Mouse (Mus musculus): ENCODE results near the gene Reep3. TPM values are rescaled to one million over a fixed set of nuclear protein-coding genes. Genes with fewer than 3 reads are reported as not detected.

Gene Reep3
- polyA plus RNA-seq, 1 experiment from 2014 or later, result 29.3 TPM

DNA sequence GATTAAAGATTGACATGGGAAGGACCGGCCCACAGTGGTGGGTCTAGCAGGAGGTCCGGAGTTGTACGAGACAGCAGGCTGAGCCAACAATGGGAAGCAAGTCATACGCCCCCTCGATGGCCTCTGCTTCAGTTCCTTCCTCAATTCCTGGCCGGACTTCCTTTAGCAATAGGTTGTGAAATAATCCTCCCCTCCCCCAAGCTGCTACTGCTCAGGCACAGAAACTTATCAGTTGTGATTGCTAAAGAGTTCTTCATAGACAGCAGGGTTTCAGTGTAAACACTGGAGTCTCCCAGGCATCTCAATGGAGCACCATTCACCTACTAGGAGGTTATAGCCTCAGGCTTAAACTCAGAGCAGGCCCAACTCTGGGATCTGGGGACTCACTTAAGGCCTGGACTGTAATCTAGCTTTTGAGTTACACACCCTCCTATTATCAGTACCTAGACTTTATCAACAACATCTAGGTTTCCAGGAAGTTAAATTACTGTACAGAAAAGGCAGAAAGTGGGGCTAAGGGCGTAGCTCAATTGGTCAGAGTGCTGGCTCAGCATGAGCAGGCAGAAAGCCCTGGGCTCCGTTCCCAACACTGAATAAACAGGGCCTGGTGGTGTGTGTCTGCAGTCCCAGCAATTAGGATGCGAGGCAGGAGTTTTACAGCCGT lies 71.0 kb downstream of the Reep3 start:
- H3K27ac ChIP-seq (replicated peaks; ENCODE audit: low read depth, low read length), result no peak overlapping the region
- no peaks in the 10 kb centered on the region for H3K4me1 ChIP-seq (ENCODE audit: control insufficient read depth, insufficient read depth, low read length)
- H3K9me3 ChIP-seq (replicated peaks; ENCODE audit: control insufficient read depth, low read length), result no peaks in the 10 kb centered on the region
- H3K4me2 ChIP-seq (ENCODE audit: low read depth, low read length), result no peak overlapping the region
- no peaks in the 10 kb centered on the region for H3K36me3 ChIP-seq (replicated peaks; ENCODE audit: control insufficient read depth, insufficient read depth, low read depth, low read length)
- 51% methylated on average over 10 of the region's 10 CpGs for WGBS
- no peaks in the 10 kb centered on the region for H3K27me3 ChIP-seq (ENCODE audit: control insufficient read depth, insufficient read depth, low read length)
- no peak overlapping the region for H3K9ac ChIP-seq (replicated peaks; ENCODE audit: low read length)
- H3K4me3 ChIP-seq (ENCODE audit: low read depth, low read length), result no peak overlapping the region
- ATAC-seq (replicated peaks; ENCODE audit: insufficient number of reproducible peaks, low FRiP score, low TSS enrichment, low read depth), result no peak
- DNase-seq (ENCODE audit: low spot score), result peak; percentile 25

DNA sequence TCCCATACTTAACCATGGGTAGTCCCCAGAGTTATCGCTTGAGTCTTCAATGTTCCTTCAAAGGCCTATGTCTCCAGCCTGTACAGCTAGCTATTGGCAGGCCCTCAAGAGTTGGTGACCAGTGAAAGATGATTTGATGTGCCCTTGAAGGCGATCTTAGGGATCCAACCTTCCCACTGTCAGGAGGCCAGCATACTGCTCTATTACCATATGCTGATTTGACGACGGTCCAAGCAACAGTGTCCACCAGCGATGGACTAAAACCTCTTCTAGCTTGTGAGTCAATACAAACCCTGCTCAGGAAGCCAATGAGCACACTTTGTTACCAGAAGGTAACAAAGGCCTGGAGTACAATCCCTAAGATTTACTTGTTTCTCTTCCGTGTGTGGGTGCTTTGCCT lies 72.4 kb downstream of the Reep3 start:
- DNase-seq (ENCODE audit: low spot score), result no peak

DNA sequence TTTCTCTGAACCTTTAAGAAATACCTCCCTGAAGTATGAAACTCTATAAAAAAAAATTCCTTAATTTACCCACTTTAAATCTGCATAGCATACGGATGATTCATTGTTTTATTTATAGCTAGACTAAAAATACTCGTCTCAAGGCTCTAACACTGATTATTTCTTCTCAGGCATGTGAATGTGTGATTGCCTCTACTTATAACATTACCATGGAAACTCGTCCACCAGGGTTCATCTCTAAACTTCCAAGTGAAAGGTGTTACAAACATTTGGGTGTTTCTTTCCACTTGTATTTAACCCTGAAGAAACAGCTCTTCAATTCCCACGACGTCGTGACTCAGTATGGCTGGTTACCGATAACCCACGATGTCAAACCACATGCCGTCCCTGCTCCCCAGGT lies 73.7 kb downstream of the Reep3 start:
- 90% methylated on average over 9 of the region's 9 CpGs for WGBS
- H3K27me3 ChIP-seq (ENCODE audit: control insufficient read depth, insufficient read depth, low read length), result no peaks in the 10 kb centered on the region
- H3K4me1 ChIP-seq (ENCODE audit: control insufficient read depth, insufficient read depth, low read length), result no peaks in the 10 kb centered on the region
- H3K4me3 ChIP-seq (ENCODE audit: low read depth, low read length), result no peak overlapping the region
- H3K9ac ChIP-seq (replicated peaks; ENCODE audit: low read length), result no peak overlapping the region
- DNase-seq (ENCODE audit: low spot score) (no peak), ATAC-seq (replicated peaks; ENCODE audit: insufficient number of reproducible peaks, low FRiP score, low TSS enrichment, low read depth) (no peak)
- H3K9me3 ChIP-seq (replicated peaks; ENCODE audit: control insufficient read depth, low read length), result no peaks in the 10 kb centered on the region
- H3K27ac ChIP-seq (replicated peaks; ENCODE audit: low read depth, low read length), result no peak overlapping the region
- no peak overlapping the region for H3K4me2 ChIP-seq (ENCODE audit: low read depth, low read length)
- H3K36me3 ChIP-seq (replicated peaks; ENCODE audit: control insufficient read depth, insufficient read depth, low read depth, low read length), result no peaks in the 10 kb centered on the region

More for the DNA sequence above, 72.4 kb downstream of the Reep3 start:
- H3K27me3 ChIP-seq (ENCODE audit: control insufficient read depth, insufficient read depth, low read length), result no peaks in the 10 kb centered on the region
- H3K9me3 ChIP-seq (replicated peaks; ENCODE audit: control insufficient read depth, low read length), result no peaks in the 10 kb centered on the region
- H3K36me3 ChIP-seq (replicated peaks; ENCODE audit: control insufficient read depth, insufficient read depth, low read depth, low read length), result no peaks in the 10 kb centered on the region
- H3K4me1 ChIP-seq (ENCODE audit: control insufficient read depth, insufficient read depth, low read length), result no peaks in the 10 kb centered on the region
- H3K27ac ChIP-seq (replicated peaks; ENCODE audit: low read depth, low read length), result no peak overlapping the region
- H3K9ac ChIP-seq (replicated peaks; ENCODE audit: low read length), result no peak overlapping the region
- WGBS, result 92% methylated on average over 6 of the region's 6 CpGs
- no peak for ATAC-seq (replicated peaks; ENCODE audit: insufficient number of reproducible peaks, low FRiP score, low TSS enrichment, low read depth)
- H3K4me2 ChIP-seq (ENCODE audit: low read depth, low read length), result no peak overlapping the region
- H3K4me3 ChIP-seq (ENCODE audit: low read depth, low read length), result no peak overlapping the region

DNA sequence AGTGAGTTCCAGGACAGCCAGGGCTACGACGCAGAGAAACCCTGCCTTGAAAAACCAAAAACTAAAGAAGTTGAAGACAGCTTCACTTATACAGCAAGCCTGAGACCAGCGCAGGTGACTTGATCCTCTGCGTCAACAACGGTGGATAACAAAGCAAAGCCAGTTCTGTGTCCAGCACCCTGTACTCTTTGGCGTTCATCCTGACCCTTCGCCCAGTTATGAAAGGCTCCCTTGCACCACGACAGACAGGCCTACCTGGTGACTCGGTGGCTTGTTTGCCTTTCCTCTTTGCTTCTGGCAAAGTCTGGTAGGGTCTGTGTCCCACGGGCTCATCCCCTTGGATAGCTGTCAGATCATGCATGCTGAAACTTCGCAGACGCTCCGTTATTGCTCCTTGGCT lies 75.3 kb downstream of the Reep3 start:
- no peak for ATAC-seq (replicated peaks; ENCODE audit: insufficient number of reproducible peaks, low FRiP score, low TSS enrichment, low read depth)
- no peaks in the 10 kb centered on the region for H3K36me3 ChIP-seq (replicated peaks; ENCODE audit: control insufficient read depth, insufficient read depth, low read depth, low read length)
- H3K9me3 ChIP-seq (replicated peaks; ENCODE audit: control insufficient read depth, low read length), result no peaks in the 10 kb centered on the region
- no peak overlapping the region for H3K4me3 ChIP-seq (ENCODE audit: low read depth, low read length)
- no peak overlapping the region for H3K27ac ChIP-seq (replicated peaks; ENCODE audit: low read depth, low read length)
- 95% methylated on average over 13 of the region's 13 CpGs for WGBS
- no peak overlapping the region for H3K4me2 ChIP-seq (ENCODE audit: low read depth, low read length)
- H3K9ac ChIP-seq (replicated peaks; ENCODE audit: low read length), result no peak overlapping the region
- H3K27me3 ChIP-seq (ENCODE audit: control insufficient read depth, insufficient read depth, low read length), result no peaks in the 10 kb centered on the region
- DNase-seq (ENCODE audit: low spot score), result no peak
- H3K4me1 ChIP-seq (ENCODE audit: control insufficient read depth, insufficient read depth, low read length), result no peaks in the 10 kb centered on the region

DNA sequence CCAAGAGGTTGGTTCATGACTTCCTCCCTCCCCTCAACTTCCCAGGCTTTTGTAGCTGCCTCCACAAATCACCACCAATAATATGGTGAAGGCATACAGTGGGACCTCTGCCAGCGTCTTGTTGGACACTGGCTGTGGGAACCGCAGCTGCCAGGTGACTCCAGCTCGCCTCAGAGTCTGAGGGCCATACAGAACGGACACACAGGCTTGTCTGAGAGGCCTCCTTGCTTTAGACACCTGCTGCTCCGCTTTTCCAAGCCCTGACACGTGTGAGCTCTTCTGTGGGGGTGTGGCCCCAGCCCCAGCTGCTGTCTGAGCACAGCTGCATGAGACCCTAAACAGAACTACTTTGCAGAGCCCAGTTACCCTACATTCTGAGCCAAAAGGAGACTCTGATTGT lies 77.9 kb downstream of the Reep3 start:
- no peak for ATAC-seq (replicated peaks; ENCODE audit: insufficient number of reproducible peaks, low FRiP score, low TSS enrichment, low read depth)
- WGBS, result 69% methylated on average over 6 of the region's 6 CpGs
- no peaks in the 10 kb centered on the region; the same call in 1 of the 2 replicates for H3K36me3 ChIP-seq (replicated peaks; ENCODE audit: control insufficient read depth, insufficient read depth, low read depth, low read length)

DNA sequence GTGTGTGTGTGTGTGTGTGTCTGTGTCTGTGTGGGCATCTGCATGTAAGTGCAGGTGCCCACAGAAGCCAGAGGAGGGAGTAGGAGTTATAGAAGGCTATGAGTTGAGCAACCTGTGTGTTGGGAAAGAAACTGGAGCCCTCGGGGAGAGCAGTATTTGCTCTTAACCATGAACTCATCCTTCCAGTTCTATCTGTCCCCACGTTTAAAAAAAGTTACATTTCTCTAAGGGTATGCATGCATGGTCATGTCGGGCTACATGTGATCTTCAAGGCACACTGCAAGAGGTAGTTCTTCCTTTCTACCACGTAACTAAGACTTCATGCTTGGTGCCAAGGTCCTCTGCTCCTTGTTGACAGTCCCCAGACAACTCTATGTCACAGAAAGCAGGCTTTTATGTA lies 78.9 kb downstream of the Reep3 start:
- DNase-seq (ENCODE audit: low spot score), result no peak
- no peaks in the 10 kb centered on the region for H3K9me3 ChIP-seq (replicated peaks; ENCODE audit: control insufficient read depth, low read length)
- no peak overlapping the region for H3K4me2 ChIP-seq (ENCODE audit: low read depth, low read length)
- H3K4me3 ChIP-seq (ENCODE audit: low read depth, low read length), result no peak overlapping the region
- no peak overlapping the region for H3K27ac ChIP-seq (replicated peaks; ENCODE audit: low read depth, low read length)
- no peak overlapping the region for H3K9ac ChIP-seq (replicated peaks; ENCODE audit: low read length)
- H3K36me3 ChIP-seq (replicated peaks; ENCODE audit: control insufficient read depth, insufficient read depth, low read depth, low read length), result no peaks in the 10 kb centered on the region; the same call in 1 of the 2 replicates
- 87% methylated on average over 4 of the region's 4 CpGs for WGBS
- ATAC-seq (replicated peaks; ENCODE audit: insufficient number of reproducible peaks, low FRiP score, low TSS enrichment, low read depth), result no peak
- no peaks in the 10 kb centered on the region for H3K27me3 ChIP-seq (ENCODE audit: control insufficient read depth, insufficient read depth, low read length)
- no peaks in the 10 kb centered on the region for H3K4me1 ChIP-seq (ENCODE audit: control insufficient read depth, insufficient read depth, low read length)

More for the DNA sequence above, 77.9 kb downstream of the Reep3 start:
- no peak overlapping the region for H3K4me2 ChIP-seq (ENCODE audit: low read depth, low read length)
- no peaks in the 10 kb centered on the region for H3K4me1 ChIP-seq (ENCODE audit: control insufficient read depth, insufficient read depth, low read length)
- no peak overlapping the region for H3K9ac ChIP-seq (replicated peaks; ENCODE audit: low read length)
- H3K27ac ChIP-seq (replicated peaks; ENCODE audit: low read depth, low read length), result no peak overlapping the region
- H3K4me3 ChIP-seq (ENCODE audit: low read depth, low read length), result no peak overlapping the region
- no peak for DNase-seq (ENCODE audit: low spot score)
- no peaks in the 10 kb centered on the region for H3K9me3 ChIP-seq (replicated peaks; ENCODE audit: control insufficient read depth, low read length)
- no peaks in the 10 kb centered on the region for H3K27me3 ChIP-seq (ENCODE audit: control insufficient read depth, insufficient read depth, low read length)

DNA sequence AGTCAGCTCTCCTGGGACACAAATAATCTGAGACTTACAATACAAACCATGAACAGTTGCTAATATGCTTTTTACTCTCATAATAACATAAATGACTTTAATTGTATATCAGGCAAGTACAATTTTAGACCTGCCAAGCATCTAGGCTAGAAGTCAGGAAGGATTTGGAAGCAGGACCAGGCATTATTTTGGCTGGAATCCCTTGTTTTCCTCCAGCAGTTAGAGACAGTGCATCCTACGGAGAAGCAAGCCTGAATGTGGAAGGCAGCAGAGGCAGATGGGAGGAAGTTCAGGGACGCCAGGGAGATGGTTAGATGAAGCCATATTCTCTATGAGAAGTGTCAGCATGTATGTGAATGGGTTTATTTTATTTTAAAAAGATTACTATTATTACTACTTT lies 79.4 kb downstream of the Reep3 start:
- H3K4me3 ChIP-seq (ENCODE audit: low read depth, low read length), result no peak overlapping the region
- H3K27me3 ChIP-seq (ENCODE audit: control insufficient read depth, insufficient read depth, low read length), result no peaks in the 10 kb centered on the region
- H3K9ac ChIP-seq (replicated peaks; ENCODE audit: low read length), result no peak overlapping the region
- H3K9me3 ChIP-seq (replicated peaks; ENCODE audit: control insufficient read depth, low read length), result no peaks in the 10 kb centered on the region
- H3K4me1 ChIP-seq (ENCODE audit: control insufficient read depth, insufficient read depth, low read length), result no peaks in the 10 kb centered on the region
- DNase-seq (ENCODE audit: low spot score) (no peak), ATAC-seq (replicated peaks; ENCODE audit: insufficient number of reproducible peaks, low FRiP score, low TSS enrichment, low read depth) (no peak)
- H3K36me3 ChIP-seq (replicated peaks; ENCODE audit: control insufficient read depth, insufficient read depth, low read depth, low read length), result no peaks in the 10 kb centered on the region; the same call in 1 of the 2 replicates
- WGBS, result 63% methylated on average over 2 of the region's 2 CpGs
- no peak overlapping the region for H3K4me2 ChIP-seq (ENCODE audit: low read depth, low read length)
- H3K27ac ChIP-seq (replicated peaks; ENCODE audit: low read depth, low read length), result no peak overlapping the region

DNA sequence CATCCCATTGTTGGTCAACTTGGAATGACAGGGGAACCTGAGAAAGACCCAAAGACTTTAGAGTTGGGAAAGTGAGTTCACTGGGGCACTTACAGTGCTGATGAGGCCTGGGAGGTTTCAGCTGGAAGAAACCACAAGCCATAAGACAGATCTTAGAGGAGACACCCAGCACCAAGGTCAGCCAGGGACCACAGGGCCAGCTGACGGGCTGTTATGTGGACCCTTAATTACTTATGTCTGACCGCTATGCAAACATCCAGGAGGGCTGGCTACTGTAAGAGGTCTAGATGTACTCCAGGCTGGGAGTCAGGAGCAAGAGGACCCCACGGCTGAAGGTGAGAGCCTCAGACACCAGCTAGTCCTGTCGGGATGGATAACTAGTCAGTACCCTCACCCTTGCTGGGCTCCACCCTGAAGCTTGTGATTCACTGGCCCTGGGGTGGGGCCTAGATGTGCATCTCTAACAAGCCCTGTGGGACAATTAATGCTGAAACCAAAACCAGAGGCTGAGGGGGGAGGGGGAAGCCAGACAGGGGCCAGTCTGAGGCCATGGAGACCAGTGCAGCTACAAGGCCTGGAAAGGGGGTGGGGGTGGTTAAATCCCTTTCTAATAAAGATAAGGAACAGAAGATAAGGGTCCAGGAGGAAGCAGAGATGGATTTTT lies 80.0 kb downstream of the Reep3 start:
- H3K36me3 ChIP-seq (replicated peaks; ENCODE audit: control insufficient read depth, insufficient read depth, low read depth, low read length), result no peaks in the 10 kb centered on the region; the same call in 1 of the 2 replicates
- no peak overlapping the region for H3K9ac ChIP-seq (replicated peaks; ENCODE audit: low read length)
- H3K4me2 ChIP-seq (ENCODE audit: low read depth, low read length), result no peak overlapping the region
- no peak overlapping the region for H3K27ac ChIP-seq (replicated peaks; ENCODE audit: low read depth, low read length)
- H3K4me1 ChIP-seq (ENCODE audit: control insufficient read depth, insufficient read depth, low read length), result no peaks in the 10 kb centered on the region
- WGBS, result 58% methylated on average over 4 of the region's 4 CpGs
- DNase-seq (ENCODE audit: low spot score) (no peak), ATAC-seq (replicated peaks; ENCODE audit: insufficient number of reproducible peaks, low FRiP score, low TSS enrichment, low read depth) (peak; percentile 65)
- H3K27me3 ChIP-seq (ENCODE audit: control insufficient read depth, insufficient read depth, low read length), result no peaks in the 10 kb centered on the region
- no peak overlapping the region for H3K4me3 ChIP-seq (ENCODE audit: low read depth, low read length)
- no peaks in the 10 kb centered on the region for H3K9me3 ChIP-seq (replicated peaks; ENCODE audit: control insufficient read depth, low read length)
